Mouse (Mus musculus) embryonic facial prominence, embryonic 13.5 days (tissue): Measurements from ENCODE around the gene Slc12a1. TPM values are rescaled to one million over a fixed set of nuclear protein-coding genes. Genes with fewer than 3 reads are reported as not detected.
A peak's percentile ranks its signal among the peaks of the same experiment; 100 is the strongest.

Experiments
- ATAC-seq: fragments of 200-750 bp; cut with Nextera tagmentation; 2 replicates; pipeline ENCODE4 v1.8.0; 2017; ENCODE audit warnings: low read depth; ENCODE audit not compliant: insufficient number of reproducible peaks, insufficient read depth, low FRiP score, low TSS enrichment
- H3K27ac ChIP-seq: fragments of 300-500 bp; sonication (generic); 2 replicates; pipeline ENCODE4 v1.5.1; 2015; ENCODE audit warnings: moderate library complexity, mild to moderate bottlenecking, inconsistent platforms
- H3K27me3 ChIP-seq: fragments of 300-500 bp; sonication (generic); 2 replicates; pipeline ENCODE4 v1.6.1; 2015; ENCODE audit warnings: mild to moderate bottlenecking, inconsistent platforms
- H3K36me3 ChIP-seq: fragments of 300-500 bp; sonication (generic); 2 replicates; pipeline ENCODE4 v1.6.1; 2015; ENCODE audit warnings: mild to moderate bottlenecking, inconsistent platforms
- H3K4me1 ChIP-seq: fragments of 300-500 bp; sonication (generic); 2 replicates; pipeline ENCODE4 v1.6.1; 2015; ENCODE audit warnings: inconsistent platforms
- H3K4me2 ChIP-seq: fragments of 300-500 bp; sonication (generic); 2 replicates; pipeline ENCODE4 v1.6.1; 2015; ENCODE audit warnings: moderate library complexity, mild to moderate bottlenecking, inconsistent platforms
- H3K4me3 ChIP-seq: fragments of 300-500 bp; sonication (generic); 2 replicates; pipeline ENCODE4 v1.5.1; 2015; ENCODE audit warnings: mild to moderate bottlenecking, inconsistent platforms
- H3K9ac ChIP-seq: fragments of 300-500 bp; sonication (generic); 2 replicates; pipeline ENCODE4 v1.6.1; 2015; ENCODE audit warnings: mild to moderate bottlenecking, inconsistent platforms
- H3K9me3 ChIP-seq: fragments of 300-500 bp; sonication (generic); 2 replicates; pipeline ENCODE4 v1.6.1; 2016; ENCODE audit warnings: inconsistent platforms
- WGBS: fragments of 180-500 bp; shearing (Covaris S2); methylation state at CpG from one replicate; pipeline ENCODE4 v1.1.7; 2015; ENCODE audit warnings: mixed read lengths; 5-methylcytosine and 5-hydroxymethylcytosine counted together
- polyA plus RNA-seq: library from polyadenylated mRNA; unstranded; fragments of >200 nt; fragmentation: Nextera tagmentation; extraction: Ambion mirVana; gene quantifications from 2 replicates; pipeline ENCODE4 v1.2.1, GENCODE M21; 2015

Gene Slc12a1
- polyA plus RNA-seq, 1 experiment from 2014 or later = 0.07 TPM

DNA sequence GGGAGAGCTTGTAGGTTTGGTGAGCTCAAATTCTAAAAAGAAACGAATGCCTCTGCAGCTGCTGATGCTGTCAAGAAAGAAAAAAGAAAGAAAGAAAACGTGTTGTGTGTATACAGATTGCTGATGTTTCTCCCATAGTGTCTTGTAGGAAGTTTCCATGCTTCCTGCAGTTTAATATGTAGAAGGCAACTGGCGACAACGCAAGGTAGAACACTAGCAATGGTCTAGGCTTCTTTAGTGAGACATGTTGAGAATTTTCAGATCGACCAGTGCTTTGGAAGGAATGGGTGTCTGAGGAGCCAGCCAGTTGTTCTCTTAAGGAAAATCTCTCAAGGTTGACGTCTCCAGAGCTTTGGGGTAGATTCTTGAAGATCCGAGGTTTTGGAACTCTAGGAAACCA lies 15.5 kb upstream of the Slc12a1 start:
- ATAC-seq = no peak
- no peaks in the 10 kb centered on the region for H3K9me3 ChIP-seq
- peaks cover 8% of the 10 kb centered on the region for H3K4me1 ChIP-seq
- no peak overlapping the region for H3K9ac ChIP-seq
- no peaks in the 10 kb centered on the region for H3K36me3 ChIP-seq
- H3K4me2 ChIP-seq = peak overlapping the region; percentile 59
- 30% methylated on average over 7 of the region's 7 CpGs for whole genome bisulfite sequencing
- H3K4me3 ChIP-seq = peak overlapping the region; percentile 27; the same call in 1 of the 2 replicates
- no peak overlapping the region for H3K27ac ChIP-seq
- H3K27me3 ChIP-seq = peaks cover 5% of the 10 kb centered on the region; the same call in 1 of the 2 replicates

DNA sequence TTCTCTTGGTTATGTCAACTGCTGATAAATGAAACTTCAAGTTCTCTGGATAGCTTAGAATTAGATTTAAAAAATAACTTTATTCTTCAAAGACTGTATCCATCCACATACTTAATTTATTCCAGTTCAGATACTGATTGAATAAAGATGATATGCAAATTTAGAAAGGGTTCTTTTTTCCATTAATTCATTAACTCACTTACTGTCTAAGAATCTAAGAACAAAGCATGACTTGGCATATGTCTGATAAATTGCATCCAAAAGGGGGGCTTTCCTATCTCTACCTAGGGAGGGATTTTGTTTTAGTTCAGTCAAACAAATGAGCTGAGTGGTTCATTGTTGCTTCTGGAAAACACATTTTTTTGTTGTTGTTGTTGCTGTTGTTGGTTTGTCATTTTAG lies 10.0 kb upstream of the Slc12a1 start:
- no peak overlapping the region for H3K9ac ChIP-seq
- H3K4me2 ChIP-seq = no peak overlapping the region
- no peak for ATAC-seq
- no peak overlapping the region for H3K27ac ChIP-seq
- H3K9me3 ChIP-seq = no peaks in the 10 kb centered on the region
- no peaks in the 10 kb centered on the region for H3K36me3 ChIP-seq
- H3K4me3 ChIP-seq = no peak overlapping the region
- H3K4me1 ChIP-seq = no peaks in the 10 kb centered on the region
- no peaks in the 10 kb centered on the region for H3K27me3 ChIP-seq

- H3K36me3 ChIP-seq = no peaks in the 10 kb centered on the region
- 77% methylated on average over 9 of the region's 9 CpGs for WGBS
Observed at GRCm38 (mm10) chr2:125154294-125154693, 2.0 kb downstream of the Slc12a1 start.

DNA sequence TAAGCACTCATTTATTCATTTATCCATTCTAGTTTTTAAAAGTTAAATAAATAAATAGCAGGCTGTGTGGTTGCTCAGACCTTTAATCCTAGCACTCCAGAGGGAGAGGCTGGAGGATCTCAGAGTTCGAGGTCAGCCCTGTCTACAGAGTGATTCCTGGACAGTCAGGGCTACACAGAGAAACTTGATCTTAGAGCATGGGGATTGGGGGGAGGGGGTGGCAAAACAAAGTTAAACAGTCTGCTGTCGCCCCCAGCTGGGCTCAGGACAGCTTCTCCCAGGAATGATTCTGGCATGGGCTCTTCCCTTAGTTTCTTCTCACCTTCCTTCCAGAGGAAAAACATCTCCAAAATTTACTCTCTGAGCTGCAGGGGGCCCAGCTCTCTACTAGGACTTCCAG lies 3.2 kb downstream of the Slc12a1 start:
- no peaks in the 10 kb centered on the region for H3K36me3 ChIP-seq
- no peak overlapping the region for H3K9ac ChIP-seq
- H3K9me3 ChIP-seq = no peaks in the 10 kb centered on the region
- H3K27ac ChIP-seq = no peak overlapping the region
- no peak overlapping the region for H3K4me2 ChIP-seq
- ATAC-seq = no peak
- 3% methylated on average over 2 of the region's 2 CpGs for WGBS
- H3K27me3 ChIP-seq = no peaks in the 10 kb centered on the region
- peaks cover 11% of the 10 kb centered on the region; the same call in 1 of the 2 replicates for H3K4me1 ChIP-seq
- H3K4me3 ChIP-seq = no peak overlapping the region

More at GRCm38 (mm10) chr2:125154294-125154693, 2.0 kb downstream of the Slc12a1 start:
- Histone ChIP-seq H3K9me3 (no peaks in the 10 kb centered on the region), H3K4me1 (peaks cover 11% of the 10 kb centered on the region; the same call in 1 of the 2 replicates), H3K9ac (no peak overlapping the region), H3K4me2 (no peak overlapping the region), H3K27me3 (no peaks in the 10 kb centered on the region), H3K27ac (no peak overlapping the region), H3K4me3 (no peak overlapping the region)
- ATAC-seq = no peak

- ATAC-seq = no peak
- H3K9me3 ChIP-seq = no peaks in the 10 kb centered on the region
Observed at GRCm38 (mm10) chr2:125162012-125162470, 9.7 kb downstream of the Slc12a1 start.

GRCm38 (mm10) chr2:125178225-125178798 lies 26.0 kb downstream of the Slc12a1 start:
- Histone ChIP-seq H3K36me3 (no peaks in the 10 kb centered on the region), H3K9me3 (no peaks in the 10 kb centered on the region), H3K4me3 (no peak overlapping the region), H3K27ac (no peak overlapping the region), H3K9ac (no peak overlapping the region), H3K4me2 (no peak overlapping the region), H3K27me3 (no peaks in the 10 kb centered on the region), H3K4me1 (no peaks in the 10 kb centered on the region)
- WGBS = 74% methylated on average over 7 of the region's 7 CpGs
- ATAC-seq = no peak

More at GRCm38 (mm10) chr2:125162012-125162470, 9.7 kb downstream of the Slc12a1 start:
- no peak overlapping the region for H3K27ac ChIP-seq
- 72% methylated on average over 4 of the region's 4 CpGs for WGBS
- H3K9ac ChIP-seq = no peak overlapping the region
- 0 out of 2 replicates have a peak, but pooled peaks cover 3% of the 10 kb centered on the region for H3K4me1 ChIP-seq
- no peak overlapping the region for H3K4me2 ChIP-seq
- no peaks in the 10 kb centered on the region for H3K36me3 ChIP-seq
- no peaks in the 10 kb centered on the region for H3K27me3 ChIP-seq
- H3K4me3 ChIP-seq = no peak overlapping the region

GRCm38 (mm10) chr2:125187904-125188303 lies 35.6 kb downstream of the Slc12a1 start:
- 29% methylated on average over 11 of the region's 11 CpGs for WGBS
- Histone ChIP-seq H3K9ac (no peak overlapping the region), H3K4me2 (no peak overlapping the region), H3K9me3 (no peaks in the 10 kb centered on the region; the same call in 1 of the 2 replicates), H3K4me1 (peaks cover 7% of the 10 kb centered on the region; the same call in 1 of the 2 replicates), H3K27me3 (peaks cover 11% of the 10 kb centered on the region), H3K27ac (no peak overlapping the region), H3K36me3 (no peaks in the 10 kb centered on the region), H3K4me3 (no peak overlapping the region)
- ATAC-seq = no peak

DNA sequence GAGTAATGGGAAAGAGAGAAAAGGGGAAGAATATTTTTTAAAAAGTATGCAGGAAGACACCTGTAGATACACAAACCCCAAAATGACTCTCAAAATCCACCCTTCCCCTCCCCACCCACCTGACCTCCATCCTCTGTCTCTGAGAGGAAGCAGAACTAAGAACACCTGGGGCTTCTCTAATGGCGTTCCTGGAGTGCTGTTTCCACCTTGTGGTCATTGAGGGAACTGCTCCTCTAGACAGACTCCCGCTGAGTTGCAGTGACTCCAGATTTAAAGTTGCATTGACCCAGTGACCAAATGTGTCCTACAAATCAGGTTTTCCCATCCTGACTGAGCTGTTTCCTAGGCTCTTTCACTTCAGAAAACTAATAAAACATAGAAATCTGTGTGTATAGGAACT lies 36.9 kb downstream of the Slc12a1 start:
- peaks cover 7% of the 10 kb centered on the region; the same call in 1 of the 2 replicates for H3K4me1 ChIP-seq
- no peak overlapping the region for H3K27ac ChIP-seq
- H3K4me2 ChIP-seq = no peak overlapping the region
- peaks cover 11% of the 10 kb centered on the region for H3K27me3 ChIP-seq
- H3K36me3 ChIP-seq = no peaks in the 10 kb centered on the region
- WGBS = 5% methylated on average over 2 of the region's 2 CpGs
- H3K9me3 ChIP-seq = no peaks in the 10 kb centered on the region; the same call in 1 of the 2 replicates
- no peak overlapping the region for H3K9ac ChIP-seq
- H3K4me3 ChIP-seq = no peak overlapping the region
- ATAC-seq = no peak

GRCm38 (mm10) chr2:125192905-125193304 lies 40.6 kb downstream of the Slc12a1 start:
- peaks cover 11% of the 10 kb centered on the region for H3K27me3 ChIP-seq
- no peak overlapping the region for H3K4me3 ChIP-seq
- H3K9ac ChIP-seq = no peak overlapping the region
- H3K9me3 ChIP-seq = no peaks in the 10 kb centered on the region; the same call in 1 of the 2 replicates
- H3K4me1 ChIP-seq = peaks cover 4% of the 10 kb centered on the region; the same call in 1 of the 2 replicates
- H3K27ac ChIP-seq = no peak overlapping the region
- no peak for ATAC-seq
- no peaks in the 10 kb centered on the region for H3K36me3 ChIP-seq
- no peak overlapping the region for H3K4me2 ChIP-seq

GRCm38 (mm10) chr2:125196771-125197170 lies 44.5 kb downstream of the Slc12a1 start:
- H3K9me3 ChIP-seq = no peaks in the 10 kb centered on the region; the same call in 1 of the 2 replicates
- 44% methylated on average over 7 of the region's 7 CpGs for WGBS
- ATAC-seq = no peak
- no peaks in the 10 kb centered on the region for H3K27me3 ChIP-seq
- no peaks in the 10 kb centered on the region for H3K4me1 ChIP-seq
- no peak overlapping the region for H3K27ac ChIP-seq
- no peaks in the 10 kb centered on the region for H3K36me3 ChIP-seq
- no peak overlapping the region for H3K4me2 ChIP-seq
- H3K4me3 ChIP-seq = no peak overlapping the region
- no peak overlapping the region for H3K9ac ChIP-seq

GRCm38 (mm10) chr2:125208894-125209596 lies 56.7 kb downstream of the Slc12a1 start:
- Histone ChIP-seq H3K9me3 (no peaks in the 10 kb centered on the region), H3K4me3 (no peak overlapping the region), H3K27ac (no peak overlapping the region), H3K9ac (no peak overlapping the region), H3K36me3 (no peaks in the 10 kb centered on the region), H3K4me1 (peaks cover 22% of the 10 kb centered on the region), H3K4me2 (no peak overlapping the region), H3K27me3 (no peaks in the 10 kb centered on the region)
- 56% methylated on average over 14 of the region's 14 CpGs for WGBS
- no peak for ATAC-seq
